Mouse (Mus musculus) ES-E14 (cell line): ENCODE measurements around the gene Mc1r. TPM values are rescaled to one million over a fixed set of nuclear protein-coding genes. Genes with fewer than 3 reads are reported as not detected.

Experiments
- DNase-seq: peaks from one replicate; pipeline ENCODE4 v3.0.0-alpha.2; 2013; ENCODE audit warnings: low read depth, low spot score
- H3K27ac ChIP-seq: 2 replicates; pipeline ENCODE4 v1.5.1; 2012; ENCODE audit warnings: low read depth, mild to moderate bottlenecking, low read length, moderate library complexity, mixed read lengths; ENCODE audit not compliant: poor library complexity, insufficient read depth, severe bottlenecking
- H3K36me3 ChIP-seq: 2 replicates; pipeline ENCODE4 v1.6.1; 2012; ENCODE audit warnings: mild to moderate bottlenecking, low read length, moderate library complexity, mixed read lengths; ENCODE audit not compliant: control insufficient read depth, poor library complexity, insufficient read depth, severe bottlenecking
- H3K4me1 ChIP-seq, 2 experiments: fragments of 150-350 bp in 1 of 2; sonication (generic) in 1 of 2; 2 replicates each; pipeline ENCODE4 v1.6.1; 2012; ENCODE audit warnings: low read length in 2 of 2, mild to moderate bottlenecking in 1 of 2, mixed read lengths in 1 of 2; ENCODE audit not compliant: control insufficient read depth in 2 of 2, insufficient read depth in 2 of 2, poor library complexity in 1 of 2
- H3K4me3 ChIP-seq, 2 experiments: fragments of 150-350 bp in 1 of 2; sonication (generic) in 1 of 2; 2 replicates each; pipeline ENCODE4 v1.5.1; 2012; ENCODE audit warnings: low read length in 2 of 2, low read depth in 1 of 2, mild to moderate bottlenecking in 1 of 2, mixed read lengths in 1 of 2; ENCODE audit not compliant: insufficient read depth in 1 of 2, poor library complexity in 1 of 2, severe bottlenecking in 1 of 2
- H3K9ac ChIP-seq: 2 replicates; pipeline ENCODE4 v1.6.1; 2012; ENCODE audit warnings: low read depth, mild to moderate bottlenecking, low read length, mixed read lengths; ENCODE audit not compliant: poor library complexity, insufficient read depth, severe bottlenecking
- H3K9me3 ChIP-seq: fragments of 150-350 bp; sonication (generic); 2 replicates; pipeline ENCODE4 v1.6.1; 2012; ENCODE audit warnings: low read depth, mild to moderate bottlenecking, low read length; ENCODE audit not compliant: control insufficient read depth, insufficient read depth
- CHD2 ChIP-seq: IDR thresholded peaks from 2 replicates; pipeline ENCODE4 v1.6.1; 2014; ENCODE audit warnings: mild to moderate bottlenecking, low read depth, low read length, inconsistent platforms
- HCFC1 ChIP-seq: IDR thresholded peaks from 2 replicates; pipeline ENCODE4 v1.6.1; 2012; ENCODE audit warnings: low read length, inconsistent platforms, borderline replicate concordance; ENCODE audit not compliant: insufficient read depth
- MAFK ChIP-seq: IDR thresholded peaks from 2 replicates; pipeline ENCODE4 v1.6.1; 2014; ENCODE audit warnings: mild to moderate bottlenecking, low read depth, low read length, inconsistent platforms; ENCODE audit not compliant: insufficient read depth
- ZC3H11A ChIP-seq: IDR thresholded peaks from 2 replicates; pipeline ENCODE4 v1.6.1; 2012; ENCODE audit warnings: low read depth, mild to moderate bottlenecking, inconsistent platforms, low read length, borderline replicate concordance
- ZNF384 ChIP-seq: IDR thresholded peaks from 2 replicates; pipeline ENCODE4 v1.6.1; 2012; ENCODE audit warnings: low read depth, low read length, inconsistent platforms
- in situ Hi-C, 2 experiments: fragments of 600-800 bp; cut with MboI; formaldehyde crosslinking; loops; one replicate each; pipeline ENCODE4 v1.15.1; 2025; ENCODE audit warnings: low sequenced_read_pairs in 2 of 2, inconsistent platforms in 1 of 2; ENCODE audit not compliant: unreplicated experiment in 2 of 2
- total RNA-seq: library from RNA; depleted of rRNA; stranded (reverse); fragments of 300-350 nt; gene quantifications from 2 replicates; pipeline ENCODE4 v1.2.3, GENCODE M21; 2012

The Mc1r gene
- total RNA-seq, 1 experiment: 0.27 TPM

GRCm38 (mm10) chr8:123375701-123376100 lies 31.2 kb upstream of the Mc1r start:
- Histone ChIP-seq H3K27ac (0 out of 2 replicates have a peak overlapping the region, but pooled peaks have one; percentile 6), H3K36me3 (peaks cover 4% of the 10 kb centered on the region; the same call in 1 of the 2 replicates), H3K9me3 (no peaks in the 10 kb centered on the region), H3K9ac (peak overlapping the region; percentile 12; the same call in 1 of the 2 replicates), H3K4me3 (no peak overlapping the region; a peak in 1 of 4 replicates), H3K4me1 (peaks cover 3 to 27% of the 10 kb centered on the region in 2 experiments; a peak in 2 of 4 replicates)
- DNase-seq: no peak
- in situ Hi-C loops: no loop called here
- TF ChIP-seq HCFC1: no peak
- TF ChIP-seq ZC3H11A: no peak
- no peak for TF ChIP-seq ZNF384
- TF ChIP-seq MAFK: no peak
- TF ChIP-seq CHD2: no peak

- Histone ChIP-seq H3K4me1 (peaks cover 3 to 27% of the 10 kb centered on the region in 2 experiments; a peak in 2 of 4 replicates), H3K4me3 (no peak overlapping the region; a peak in 1 of 4 replicates), H3K9ac (peak overlapping the region; percentile 55), H3K36me3 (peaks cover 4% of the 10 kb centered on the region; the same call in 1 of the 2 replicates), H3K27ac (peak overlapping the region; percentile 18), H3K9me3 (no peaks in the 10 kb centered on the region)
- no peak for DNase-seq
- in situ Hi-C loops: no loop called here
- TF ChIP-seq HCFC1 (no peak), ZNF384 (no peak)
Observed at GRCm38 (mm10) chr8:123376106-123376505, 30.8 kb upstream of the Mc1r start.

GRCm38 (mm10) chr8:123381711-123382110 lies 25.2 kb upstream of the Mc1r start:
- H3K4me1 ChIP-seq: 0 out of 4 replicates have a peak, but pooled peaks cover 0 to under 1% of the 10 kb centered on the region in 2 experiments
- in situ Hi-C loops: no loop called here
- no peak overlapping the region for H3K9ac ChIP-seq
- peaks cover 35% of the 10 kb centered on the region for H3K36me3 ChIP-seq
- TF ChIP-seq ZC3H11A: no peak
- TF ChIP-seq CHD2: no peak
- no peak for TF ChIP-seq MAFK
- no peak for TF ChIP-seq ZNF384
- no peak for TF ChIP-seq HCFC1
- H3K4me3 ChIP-seq: no peak overlapping the region
- H3K9me3 ChIP-seq: no peaks in the 10 kb centered on the region
- no peak overlapping the region for H3K27ac ChIP-seq
- no peak for DNase-seq

- peaks cover 32% of the 10 kb centered on the region for H3K36me3 ChIP-seq
- in situ Hi-C loops: no loop called here
- H3K4me3 ChIP-seq: no peak overlapping the region
- H3K27ac ChIP-seq: no peak overlapping the region
- H3K4me1 ChIP-seq: no peaks in the 10 kb centered on the region
- H3K9ac ChIP-seq: no peak overlapping the region
- DNase-seq: no peak
- H3K9me3 ChIP-seq: no peaks in the 10 kb centered on the region
- TF ChIP-seq ZC3H11A (no peak), ZNF384 (no peak), MAFK (no peak), HCFC1 (no peak), CHD2 (no peak)
Observed at GRCm38 (mm10) chr8:123382516-123382915, 24.4 kb upstream of the Mc1r start.
